Mouse (Mus musculus): ENCODE measurements around the gene Crabp1. TPM values are rescaled to one million over a fixed set of nuclear protein-coding genes. Genes with fewer than 3 reads are reported as not detected.

The Crabp1 gene
- total RNA-seq (2021) = 1 to 10 TPM; 1.4 to 2.9 TPM
- long read RNA-seq, experiment 1 = 0 reads
- long read RNA-seq, experiment 2 = 0 reads

- Histone ChIP-seq H3K27ac (no peak within 1 kb of the TSS), H3K4me3 (peak within 1 kb of the TSS; percentile 27)
- DNase-seq (ENCODE audit: extremely low spot score in 1 of 2, low spot score in 2 of 2) = peak in 1 of 2 experiments; percentile 12
- no peak for TF ChIP-seq CTCF (IDR thresholded peaks at IDR 0.05)
- intact Hi-C loops (cut with DNase I) = no loop called here
These were observed at the start of gene Crabp1 for GRCm38 (mm10) chr9:54764561-54765217. Crabp1 (plus strand) TSS chr9:54764748.

GRCm38 (mm10) chr9:54715776-54716175 lies 48.8 kb upstream of the Crabp1 start:
- intact Hi-C loops (cut with DNase I) = no loop called here
- no peak for DNase-seq (ENCODE audit: extremely low spot score in 1 of 2, low spot score in 2 of 2)
- H3K27ac ChIP-seq = no peak overlapping the region

GRCm38 (mm10) chr9:54717527-54717926 lies 47.0 kb upstream of the Crabp1 start:
- no peak for DNase-seq (ENCODE audit: extremely low spot score in 1 of 2, low spot score in 2 of 2)
- intact Hi-C loops (cut with DNase I) = no loop called here
- Histone ChIP-seq H3K27ac (no peak overlapping the region), H3K4me3 (no peak overlapping the region)
- no peak for TF ChIP-seq CTCF (IDR thresholded peaks at IDR 0.05)

More at GRCm38 (mm10) chr9:54715776-54716175, 48.8 kb upstream of the Crabp1 start:
- no peak overlapping the region for H3K4me3 ChIP-seq
- no peak for TF ChIP-seq CTCF (IDR thresholded peaks at IDR 0.05)

- DNase-seq (ENCODE audit: extremely low spot score in 1 of 2, low spot score in 2 of 2) = peak in 1 of 2 experiments; percentile 25
- intact Hi-C loops (cut with DNase I) = no loop called here
- H3K27ac ChIP-seq = no peak overlapping the region
- no peak overlapping the region for H3K4me3 ChIP-seq
- TF ChIP-seq CTCF (IDR thresholded peaks at IDR 0.05) = no peak
These were observed 42.4 kb upstream of the Crabp1 start for GRCm38 (mm10) chr9:54722156-54722555.

GRCm38 (mm10) chr9:54722596-54722995 lies 42.0 kb upstream of the Crabp1 start:
- Histone ChIP-seq H3K4me3 (no peak overlapping the region), H3K27ac (no peak overlapping the region)
- intact Hi-C loops (cut with DNase I) = no loop called here
- no peak for DNase-seq (ENCODE audit: extremely low spot score in 1 of 2, low spot score in 2 of 2)
- no peak for TF ChIP-seq CTCF (IDR thresholded peaks at IDR 0.05)

- no peak for DNase-seq (ENCODE audit: extremely low spot score in 1 of 2, low spot score in 2 of 2)
- no peak for TF ChIP-seq CTCF (IDR thresholded peaks at IDR 0.05)
- Histone ChIP-seq H3K4me3 (no peak overlapping the region), H3K27ac (no peak overlapping the region)
- intact Hi-C loops (cut with DNase I) = no loop called here
These were observed 38.2 kb upstream of the Crabp1 start for GRCm38 (mm10) chr9:54726315-54726714.

GRCm38 (mm10) chr9:54732122-54732521 lies 32.4 kb upstream of the Crabp1 start:
- DNase-seq (ENCODE audit: extremely low spot score in 1 of 2, low spot score in 2 of 2) = no peak
- intact Hi-C loops (cut with DNase I) = loop anchor here (10.0 kb wide), 1 partner anchor 583 kb away; no protein-coding TSS in a partner anchor
- Histone ChIP-seq H3K27ac (no peak overlapping the region), H3K4me3 (no peak overlapping the region)
- peak; percentile 64 for TF ChIP-seq CTCF (IDR thresholded peaks at IDR 0.05)

- H3K4me3 ChIP-seq = peak within 1 kb of the TSS; percentile 62
- DNase-seq (ENCODE audit: extremely low spot score in 1 of 2, low spot score in 2 of 2) = peak; percentile 97 to 99
- peak within 1 kb of the TSS; percentile 68 for H3K27ac ChIP-seq
- TF ChIP-seq CTCF (IDR thresholded peaks at IDR 0.05) = peak; percentile 45
- intact Hi-C loops (cut with DNase I) = loop anchor here (10.0 kb wide), 1 partner anchor 581 kb away; no protein-coding TSS in a partner anchor
These were observed 30.5 kb upstream of the Crabp1 start, which contains the start of gene Wdr61 for GRCm38 (mm10) chr9:54733921-54734638. Wdr61 (minus strand) TSS chr9:54734519.

- no peak for TF ChIP-seq CTCF (IDR thresholded peaks at IDR 0.05)
- intact Hi-C loops (cut with DNase I) = loop anchor here (10.0 kb wide), 1 partner anchor 580 kb away; no protein-coding TSS in a partner anchor
These were observed 29.8 kb upstream of the Crabp1 start for GRCm38 (mm10) chr9:54734639-54735252.

GRCm38 (mm10) chr9:54736284-54736701 lies 28.3 kb upstream of the Crabp1 start:
- Histone ChIP-seq H3K4me3 (no peak overlapping the region), H3K27ac (no peak overlapping the region)
- DNase-seq (ENCODE audit: extremely low spot score in 1 of 2, low spot score in 2 of 2) = peak in 1 of 2 experiments; percentile 29
- TF ChIP-seq CTCF (IDR thresholded peaks at IDR 0.05) = peak; percentile 62
- intact Hi-C loops (cut with DNase I) = loop anchor here (10.0 kb wide), 1 partner anchor 579 kb away; no protein-coding TSS in a partner anchor

More at GRCm38 (mm10) chr9:54734639-54735252, 29.8 kb upstream of the Crabp1 start:
- H3K4me3 ChIP-seq = peak overlapping the region; percentile 62
- no peak for DNase-seq (ENCODE audit: extremely low spot score in 1 of 2, low spot score in 2 of 2)
- peak overlapping the region; percentile 58 for H3K27ac ChIP-seq

GRCm38 (mm10) chr9:54738376-54738775 lies 26.2 kb upstream of the Crabp1 start:
- intact Hi-C loops (cut with DNase I) = loop anchor here (1.0 to 10.0 kb wide), 3 partner anchors 83 to 576 kb away; no protein-coding TSS in a partner anchor
- DNase-seq (ENCODE audit: extremely low spot score in 1 of 2, low spot score in 2 of 2) = peak; percentile 47 to 58

More at GRCm38 (mm10) chr9:54738376-54738775, 26.2 kb upstream of the Crabp1 start:
- peak; percentile 80 for TF ChIP-seq CTCF (IDR thresholded peaks at IDR 0.05)
- Histone ChIP-seq H3K4me3 (no peak overlapping the region), H3K27ac (no peak overlapping the region)
